Mouse (Mus musculus): ENCODE measurements around the gene Cacnb4. TPM values are rescaled to one million over a fixed set of nuclear protein-coding genes. Genes with fewer than 3 reads are reported as not detected.

Gene Cacnb4
- polyA plus RNA-seq, 1 experiment from 2014 or later, result 1.0 TPM

- Histone ChIP-seq H3K9me3 (replicated peaks) (no peaks in the 10 kb centered on the region), H3K4me1 (replicated peaks) (peaks cover 12% of the 10 kb centered on the region), H3K27ac (peak overlapping the region; percentile 62), H3K9ac (no peak overlapping the region), H3K4me2 (peak overlapping the region; percentile 44), H3K36me3 (no peaks in the 10 kb centered on the region), H3K27me3 (no peaks in the 10 kb centered on the region), H3K4me3 (0 out of 2 replicates have a peak overlapping the region, but pooled peaks have one; percentile 6)
- no peak for ATAC-seq (replicated peaks; ENCODE audit: insufficient number of reproducible peaks, insufficient read depth, low FRiP score, low read depth)
- WGBS, result 35% methylated on average over 13 of the region's 13 CpGs
These were observed 183.8 kb downstream of the Cacnb4 start for GRCm38 (mm10) chr2:52492867-52493266.

- ATAC-seq (replicated peaks; ENCODE audit: insufficient number of reproducible peaks, insufficient read depth, low FRiP score, low read depth), result no peak
- no peaks in the 10 kb centered on the region for H3K36me3 ChIP-seq
- no peak overlapping the region for H3K4me2 ChIP-seq
- no peak overlapping the region for H3K27ac ChIP-seq
- H3K9me3 ChIP-seq (replicated peaks), result no peaks in the 10 kb centered on the region
- no peaks in the 10 kb centered on the region for H3K27me3 ChIP-seq
- no peak overlapping the region for H3K4me3 ChIP-seq
- H3K4me1 ChIP-seq (replicated peaks), result peaks cover 10% of the 10 kb centered on the region
- WGBS, result 86% methylated on average over 1 of the region's 1 CpGs
- no peak overlapping the region for H3K9ac ChIP-seq
These were observed 186.8 kb downstream of the Cacnb4 start for GRCm38 (mm10) chr2:52489840-52490239.

GRCm38 (mm10) chr2:52483496-52483895 lies 193.1 kb downstream of the Cacnb4 start:
- H3K27ac ChIP-seq, result no peak overlapping the region
- H3K4me1 ChIP-seq (replicated peaks), result no peaks in the 10 kb centered on the region
- no peaks in the 10 kb centered on the region for H3K9me3 ChIP-seq (replicated peaks)
- WGBS, result 55% methylated on average over 5 of the region's 5 CpGs
- H3K4me2 ChIP-seq, result no peak overlapping the region
- no peak for ATAC-seq (replicated peaks; ENCODE audit: insufficient number of reproducible peaks, insufficient read depth, low FRiP score, low read depth)
- no peaks in the 10 kb centered on the region for H3K36me3 ChIP-seq
- no peaks in the 10 kb centered on the region for H3K27me3 ChIP-seq
- no peak overlapping the region for H3K4me3 ChIP-seq
- no peak overlapping the region for H3K9ac ChIP-seq

GRCm38 (mm10) chr2:52480476-52480875 lies 196.2 kb downstream of the Cacnb4 start:
- peaks cover 9% of the 10 kb centered on the region for H3K4me1 ChIP-seq (replicated peaks)
- H3K9ac ChIP-seq, result no peak overlapping the region
- H3K27ac ChIP-seq, result no peak overlapping the region
- WGBS, result 85% methylated on average over 8 of the region's 8 CpGs
- H3K4me2 ChIP-seq, result no peak overlapping the region
- H3K27me3 ChIP-seq, result no peaks in the 10 kb centered on the region
- ATAC-seq (replicated peaks; ENCODE audit: insufficient number of reproducible peaks, insufficient read depth, low FRiP score, low read depth), result no peak
- no peak overlapping the region for H3K4me3 ChIP-seq
- no peaks in the 10 kb centered on the region for H3K9me3 ChIP-seq (replicated peaks)
- no peaks in the 10 kb centered on the region for H3K36me3 ChIP-seq

GRCm38 (mm10) chr2:52478501-52478900 lies 198.1 kb downstream of the Cacnb4 start:
- Histone ChIP-seq H3K27ac (no peak overlapping the region), H3K36me3 (no peaks in the 10 kb centered on the region), H3K4me3 (no peak overlapping the region), H3K9me3 (replicated peaks) (no peaks in the 10 kb centered on the region), H3K4me1 (replicated peaks) (peaks cover 9% of the 10 kb centered on the region), H3K4me2 (no peak overlapping the region), H3K27me3 (no peaks in the 10 kb centered on the region), H3K9ac (no peak overlapping the region)
- WGBS, result 93% methylated on average over 5 of the region's 5 CpGs
- no peak for ATAC-seq (replicated peaks; ENCODE audit: insufficient number of reproducible peaks, insufficient read depth, low FRiP score, low read depth)

- Histone ChIP-seq H3K9me3 (replicated peaks) (no peaks in the 10 kb centered on the region), H3K4me1 (replicated peaks) (peaks cover 9% of the 10 kb centered on the region), H3K27me3 (no peaks in the 10 kb centered on the region), H3K27ac (peak overlapping the region; percentile 64), H3K9ac (no peak overlapping the region), H3K4me2 (peak overlapping the region; percentile 32), H3K4me3 (no peak overlapping the region), H3K36me3 (no peaks in the 10 kb centered on the region)
- ATAC-seq (replicated peaks; ENCODE audit: insufficient number of reproducible peaks, insufficient read depth, low FRiP score, low read depth), result no peak; the same call in 1 of the 2 replicates
- 51% methylated on average over 13 of the region's 13 CpGs for WGBS
These were observed 199.1 kb downstream of the Cacnb4 start for GRCm38 (mm10) chr2:52477550-52477907.

- Histone ChIP-seq H3K36me3 (no peaks in the 10 kb centered on the region), H3K9me3 (replicated peaks) (no peaks in the 10 kb centered on the region), H3K27ac (peak overlapping the region; percentile 64), H3K4me2 (peak overlapping the region; percentile 32), H3K4me1 (replicated peaks) (peaks cover 14% of the 10 kb centered on the region), H3K4me3 (no peak overlapping the region), H3K9ac (no peak overlapping the region), H3K27me3 (no peaks in the 10 kb centered on the region)
- ATAC-seq (replicated peaks; ENCODE audit: insufficient number of reproducible peaks, insufficient read depth, low FRiP score, low read depth), result peak; percentile 81
- 37% methylated on average over 13 of the region's 13 CpGs for WGBS
These were observed 199.7 kb downstream of the Cacnb4 start for GRCm38 (mm10) chr2:52476801-52477549.

GRCm38 (mm10) chr2:52475854-52476253 lies 200.8 kb downstream of the Cacnb4 start:
- H3K4me3 ChIP-seq, result no peak overlapping the region
- 85% methylated on average over 4 of the region's 4 CpGs for WGBS

GRCm38 (mm10) chr2:52474570-52474969 lies 202.1 kb downstream of the Cacnb4 start:
- peaks cover 19% of the 10 kb centered on the region for H3K4me1 ChIP-seq (replicated peaks)
- H3K27me3 ChIP-seq, result no peaks in the 10 kb centered on the region
- H3K27ac ChIP-seq, result no peak overlapping the region
- no peak for ATAC-seq (replicated peaks; ENCODE audit: insufficient number of reproducible peaks, insufficient read depth, low FRiP score, low read depth)
- H3K36me3 ChIP-seq, result no peaks in the 10 kb centered on the region
- no peak overlapping the region for H3K4me3 ChIP-seq
- 87% methylated on average over 11 of the region's 11 CpGs for WGBS
- no peaks in the 10 kb centered on the region for H3K9me3 ChIP-seq (replicated peaks)
- no peak overlapping the region for H3K4me2 ChIP-seq
- no peak overlapping the region for H3K9ac ChIP-seq

More at GRCm38 (mm10) chr2:52475854-52476253, 200.8 kb downstream of the Cacnb4 start:
- H3K27ac ChIP-seq, result no peak overlapping the region
- ATAC-seq (replicated peaks; ENCODE audit: insufficient number of reproducible peaks, insufficient read depth, low FRiP score, low read depth), result no peak
- H3K36me3 ChIP-seq, result no peaks in the 10 kb centered on the region
- H3K4me2 ChIP-seq, result no peak overlapping the region
- peaks cover 19% of the 10 kb centered on the region for H3K4me1 ChIP-seq (replicated peaks)
- H3K27me3 ChIP-seq, result no peaks in the 10 kb centered on the region
- no peak overlapping the region for H3K9ac ChIP-seq
- H3K9me3 ChIP-seq (replicated peaks), result no peaks in the 10 kb centered on the region

GRCm38 (mm10) chr2:52471545-52472291 lies 204.9 kb downstream of the Cacnb4 start:
- Histone ChIP-seq H3K27me3 (no peaks in the 10 kb centered on the region), H3K4me1 (replicated peaks) (peaks cover 13% of the 10 kb centered on the region), H3K27ac (no peak overlapping the region), H3K4me3 (no peak overlapping the region), H3K36me3 (no peaks in the 10 kb centered on the region), H3K9me3 (replicated peaks) (no peaks in the 10 kb centered on the region), H3K9ac (no peak overlapping the region), H3K4me2 (no peak overlapping the region)
- WGBS, result 31% methylated on average over 4 of the region's 4 CpGs
- ATAC-seq (replicated peaks; ENCODE audit: insufficient number of reproducible peaks, insufficient read depth, low FRiP score, low read depth), result peak; percentile 43

- ATAC-seq (replicated peaks; ENCODE audit: insufficient number of reproducible peaks, insufficient read depth, low FRiP score, low read depth), result no peak
- Histone ChIP-seq H3K9ac (no peak overlapping the region), H3K27ac (no peak overlapping the region), H3K4me2 (no peak overlapping the region), H3K9me3 (replicated peaks) (no peaks in the 10 kb centered on the region), H3K27me3 (no peaks in the 10 kb centered on the region), H3K4me3 (no peak overlapping the region), H3K4me1 (replicated peaks) (peaks cover 10% of the 10 kb centered on the region; the same call in 1 of the 2 replicates), H3K36me3 (no peaks in the 10 kb centered on the region)
- WGBS, result 78% methylated on average over 4 of the region's 4 CpGs
These were observed 206.5 kb downstream of the Cacnb4 start for GRCm38 (mm10) chr2:52470044-52470560.

Measured in heart, embryonic 15.5 days (tissue).